Mouse (Mus musculus) thymus, postnatal 36 days (tissue): Measurements from ENCODE around the gene Plin2.
"Not testable (repeated sequence)": the region's sequence is repeated elsewhere in the genome, so short reads cannot be mapped to it uniquely, and the experiment has no call there.

Experiments
- DNase-seq, 2 experiments: peaks; one replicate each; pipeline ENCODE4 v3.0.0; 2022; ENCODE audit warnings: mixed read lengths in 2 of 2

The Plin2 gene

DNA sequence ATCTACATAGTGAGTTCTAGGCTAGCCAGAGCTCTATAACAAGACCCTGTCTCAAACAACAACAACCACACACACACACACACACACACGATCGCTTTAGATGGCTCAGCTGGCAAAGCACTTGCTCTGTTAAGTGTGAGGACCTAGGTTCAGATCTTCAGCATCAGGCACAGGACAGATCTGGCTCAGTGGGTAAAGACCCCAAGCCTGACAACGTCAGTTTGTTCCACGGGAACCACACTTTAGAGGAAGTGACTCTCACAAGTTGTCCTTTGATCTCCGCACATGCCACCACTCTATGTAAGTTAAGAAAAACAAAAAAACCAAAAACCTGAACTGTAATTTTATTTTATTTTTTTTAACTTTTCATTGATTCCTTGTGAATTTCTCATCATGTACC, 13.4 kb upstream of the Plin2 start:
- peak; percentile 36 to 58 for DNase-seq

GRCm38 (mm10) chr4:86681846-86682245, 12.0 kb upstream of the Plin2 start:
- no peak for DNase-seq

DNA sequence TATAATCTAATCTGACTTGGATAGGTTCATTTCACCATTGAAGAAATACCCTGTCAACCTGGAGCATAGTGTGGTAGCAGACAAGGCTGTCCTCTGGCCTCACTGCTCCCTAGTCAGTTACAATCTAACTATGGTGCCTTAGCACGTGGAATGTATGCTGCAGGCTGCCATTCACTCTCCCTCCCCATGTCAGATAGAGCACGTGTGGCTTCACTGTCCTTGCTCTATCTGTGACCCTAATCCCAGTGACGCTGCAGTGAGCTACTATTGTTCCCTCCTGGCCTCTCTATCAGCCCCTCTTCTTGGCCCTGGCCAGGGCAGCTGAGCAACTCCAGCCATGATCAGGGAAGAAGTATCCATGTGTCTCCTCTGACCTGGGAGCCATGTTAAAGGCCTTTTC, 11.6 kb upstream of the Plin2 start:
- DNase-seq, result no peak

- DNase-seq, result no peak
Measured at GRCm38 (mm10) chr4:86679686-86680085, 9.8 kb upstream of the Plin2 start.

DNA sequence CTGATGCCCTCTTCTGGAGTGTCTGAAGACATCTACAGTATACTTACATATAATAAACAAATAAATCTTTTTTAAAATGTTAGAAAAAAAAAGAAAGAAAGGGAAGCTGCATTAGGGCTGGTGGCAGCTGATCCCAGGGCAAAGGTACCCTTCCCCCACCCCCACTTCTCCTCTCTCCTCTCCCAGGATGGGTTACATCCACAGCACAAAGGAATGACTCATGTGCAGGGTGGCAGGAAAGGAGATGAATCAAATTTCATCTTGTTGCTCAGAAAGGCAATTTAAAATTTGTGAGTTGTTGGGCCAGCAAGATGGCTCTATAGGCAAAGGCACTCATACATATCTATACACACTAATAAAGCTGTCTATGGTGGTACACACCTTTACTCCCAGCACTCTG, 6.9 kb upstream of the Plin2 start:
- DNase-seq, result no peak

DNA sequence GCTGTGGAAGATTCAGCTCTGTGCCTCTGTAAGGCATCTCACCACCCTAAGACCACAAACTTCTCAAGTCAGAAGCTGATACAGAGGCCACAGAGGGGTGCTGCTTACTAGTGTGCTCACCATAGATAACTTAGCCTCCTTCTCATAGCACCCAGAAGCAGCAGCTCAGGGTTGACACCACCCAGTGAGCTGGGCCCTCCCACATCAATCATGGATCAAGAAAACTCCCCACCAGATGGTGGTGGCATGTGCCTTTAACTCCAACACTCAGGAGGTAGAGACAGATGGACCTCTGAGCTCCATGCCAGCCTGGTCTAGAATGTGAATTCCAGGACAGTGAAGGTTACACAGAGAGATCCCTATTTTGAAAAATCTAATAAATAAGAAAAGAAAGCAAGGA, 4.9 kb upstream of the Plin2 start:
- not testable (repeated sequence) for DNase-seq

DNA sequence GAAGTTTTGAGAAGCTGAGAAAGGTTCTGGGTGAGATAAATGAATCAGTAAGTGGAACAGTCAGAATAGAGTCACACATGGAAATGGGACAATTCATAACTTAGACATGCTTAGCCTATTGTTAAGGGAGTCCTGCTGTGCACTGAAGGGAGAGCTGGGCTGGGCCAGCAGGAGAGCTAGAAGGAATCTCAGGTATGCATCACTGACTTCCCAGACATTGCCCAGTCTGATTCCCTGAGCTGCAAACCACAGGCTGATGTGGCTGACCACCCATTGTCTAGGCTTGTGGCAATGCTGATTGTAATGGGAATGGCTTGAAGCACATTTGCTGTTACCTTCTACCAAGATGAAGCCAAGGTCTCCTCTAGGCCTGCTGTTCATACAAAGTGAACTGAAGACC, 4.3 kb upstream of the Plin2 start:
- not testable (repeated sequence) for DNase-seq

GRCm38 (mm10) chr4:86672450-86672849, 2.6 kb upstream of the Plin2 start:
- DNase-seq, result no peak

- no peak for DNase-seq
Measured at GRCm38 (mm10) chr4:86671803-86672202, 1.9 kb upstream of the Plin2 start.

- no peak for DNase-seq
Measured at GRCm38 (mm10) chr4:86670582-86671306, 884 bp upstream of the Plin2 start.

DNA sequence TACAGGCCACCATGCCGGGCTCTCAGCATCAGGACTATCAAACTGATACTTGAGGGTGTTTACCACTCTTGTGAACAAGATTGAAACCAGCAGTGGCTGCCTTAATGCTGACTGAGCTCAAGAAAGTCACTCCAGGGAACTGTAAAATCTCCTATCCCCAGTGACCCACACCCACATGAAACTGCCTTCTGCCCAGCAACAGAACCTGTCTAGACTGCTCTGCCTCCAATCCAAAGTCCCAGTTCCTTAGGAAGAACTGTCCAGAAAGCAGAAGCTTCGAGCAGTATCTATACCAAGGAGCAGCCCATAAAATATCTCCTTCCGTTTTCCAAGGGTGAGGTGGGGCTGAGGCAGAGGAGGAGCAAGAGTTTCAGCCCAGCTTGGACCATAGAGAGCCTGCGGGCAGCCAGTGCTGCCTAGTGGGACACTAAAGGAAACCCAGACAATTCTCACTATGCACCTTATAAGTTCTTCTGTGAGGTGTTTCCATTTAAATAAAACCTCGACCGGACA, 563 bp downstream of the Plin2 start:
- not testable (repeated sequence) for DNase-seq

DNA sequence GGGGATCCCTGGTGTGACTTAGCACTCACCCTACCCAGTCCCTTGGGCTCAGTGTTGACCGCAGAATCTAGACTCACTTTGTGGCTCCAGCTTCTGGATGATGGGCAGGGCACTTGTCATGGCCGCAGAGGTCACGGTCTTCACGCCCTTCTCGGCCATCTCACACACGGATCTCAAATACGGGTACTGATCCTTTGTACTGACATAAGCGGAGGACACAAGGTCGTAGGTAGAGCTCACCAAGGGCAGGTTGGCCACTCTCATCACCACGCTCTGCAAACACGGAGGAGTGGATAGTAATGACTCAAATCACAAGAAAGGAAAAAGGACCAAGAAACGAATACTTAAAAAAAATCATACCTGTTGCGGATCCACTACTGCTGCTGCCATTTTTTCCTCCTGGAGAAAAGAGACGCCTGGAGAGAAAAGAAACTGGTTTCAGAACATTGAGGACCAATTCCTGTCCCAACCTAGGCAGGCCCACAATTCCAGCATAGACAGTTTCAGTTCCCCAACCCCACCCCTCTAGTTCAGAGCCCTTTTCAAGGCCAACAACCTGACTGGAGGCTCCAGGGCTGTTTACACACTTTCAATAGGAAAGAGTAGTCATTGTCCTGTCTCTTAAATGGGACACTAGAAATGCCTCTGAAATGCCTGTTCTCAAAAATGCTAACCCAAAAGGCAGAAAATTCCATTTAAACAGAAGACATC, 1.4 kb downstream of the Plin2 start:
- no peak for DNase-seq

- no peak for DNase-seq
Measured at GRCm38 (mm10) chr4:86665596-86665995, 4.3 kb downstream of the Plin2 start.

DNA sequence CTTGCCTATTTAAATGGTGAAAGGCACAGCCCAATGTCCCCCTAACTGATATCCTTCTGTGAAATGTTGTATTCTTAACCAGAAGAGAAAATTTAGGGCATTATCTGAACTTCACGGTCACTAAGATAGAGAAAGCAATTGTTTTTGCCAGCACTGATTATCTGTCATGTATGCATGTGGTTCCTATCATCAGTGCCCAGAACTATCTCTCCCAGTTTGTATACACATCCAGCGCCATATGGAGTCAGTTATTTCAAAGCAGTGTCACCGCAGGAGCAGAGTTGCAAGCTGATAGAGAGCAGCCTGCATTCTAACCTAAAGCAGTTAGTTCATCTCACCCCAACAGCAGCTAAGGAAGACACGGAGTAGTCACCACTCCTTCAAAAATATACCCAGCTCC, 5.9 kb downstream of the Plin2 start:
- DNase-seq, result no peak

DNA sequence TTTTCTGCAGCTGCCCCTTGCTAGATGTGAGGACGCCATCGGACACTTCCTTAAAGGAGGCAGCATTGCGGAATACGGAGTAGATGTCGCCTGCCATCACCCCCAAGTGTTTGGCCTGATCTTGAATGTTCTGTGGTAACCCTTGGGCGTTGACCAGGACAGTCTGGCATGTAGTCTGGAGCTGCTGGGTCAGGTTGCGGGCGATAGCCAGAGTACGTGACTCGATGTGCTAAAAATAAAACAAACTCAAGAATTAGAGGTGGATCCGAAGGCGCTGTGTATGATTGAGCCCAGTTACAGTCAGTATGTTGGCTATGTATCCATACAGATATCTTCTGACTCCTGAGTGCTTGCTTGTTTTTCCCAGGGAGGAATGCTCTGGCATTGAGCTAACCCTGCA, 12.7 kb downstream of the Plin2 start:
- no peak for DNase-seq

DNA sequence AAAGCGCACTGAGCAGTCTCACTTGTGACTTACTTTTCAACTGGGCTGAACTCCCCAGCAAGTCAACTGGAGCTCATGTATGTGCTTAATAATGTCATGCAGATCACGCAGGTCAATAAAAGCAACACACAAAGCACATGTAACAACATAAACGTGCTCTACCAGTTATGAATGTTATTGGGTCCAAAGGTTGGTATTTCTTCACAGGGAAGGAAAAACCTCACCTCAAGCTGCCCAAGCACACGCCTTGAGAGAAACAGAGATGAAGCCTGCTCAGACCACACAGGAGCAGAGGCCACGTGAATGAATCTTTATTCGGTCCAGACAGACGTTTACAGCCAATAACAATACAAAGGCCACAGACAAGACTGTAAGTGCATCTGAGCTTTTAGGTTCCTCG, 13.4 kb downstream of the Plin2 start:
- not testable (repeated sequence) for DNase-seq

- DNase-seq, result peak in 1 of 2 experiments; percentile 12
Measured at GRCm38 (mm10) chr4:86651686-86652384, 18.0 kb downstream of the Plin2 start.

GRCm38 (mm10) chr4:86648394-86648793, 21.5 kb downstream of the Plin2 start:
- DNase-seq, result not testable (repeated sequence)

- DNase-seq, result not testable (repeated sequence)
Measured at GRCm38 (mm10) chr4:86637561-86637960, 32.3 kb downstream of the Plin2 start.

- DNase-seq, result not testable (repeated sequence)
Measured at GRCm38 (mm10) chr4:86634873-86635272, 35.0 kb downstream of the Plin2 start.

GRCm38 (mm10) chr4:86634312-86634711, 35.5 kb downstream of the Plin2 start:
- not testable (repeated sequence) for DNase-seq

DNA sequence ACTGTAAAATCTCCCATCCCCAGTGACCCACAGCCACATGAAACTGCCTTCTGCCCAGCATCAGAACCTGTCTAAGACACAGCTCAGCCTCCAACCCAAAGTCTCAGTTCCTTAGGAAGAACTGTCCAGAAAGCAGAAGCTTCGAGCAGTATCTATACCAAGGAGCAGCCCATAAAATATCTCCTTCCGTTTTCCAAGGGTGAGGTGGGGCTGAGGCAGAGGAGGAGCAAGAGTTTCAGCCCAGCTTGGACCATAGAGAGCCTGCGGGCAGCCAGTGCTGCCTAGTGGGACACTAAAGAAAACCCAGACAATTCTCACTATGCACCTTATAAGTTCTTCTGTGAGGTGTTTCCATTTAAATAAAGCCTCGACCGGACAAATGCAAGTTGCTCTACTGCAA, 37.3 kb downstream of the Plin2 start:
- not testable (repeated sequence) for DNase-seq

DNA sequence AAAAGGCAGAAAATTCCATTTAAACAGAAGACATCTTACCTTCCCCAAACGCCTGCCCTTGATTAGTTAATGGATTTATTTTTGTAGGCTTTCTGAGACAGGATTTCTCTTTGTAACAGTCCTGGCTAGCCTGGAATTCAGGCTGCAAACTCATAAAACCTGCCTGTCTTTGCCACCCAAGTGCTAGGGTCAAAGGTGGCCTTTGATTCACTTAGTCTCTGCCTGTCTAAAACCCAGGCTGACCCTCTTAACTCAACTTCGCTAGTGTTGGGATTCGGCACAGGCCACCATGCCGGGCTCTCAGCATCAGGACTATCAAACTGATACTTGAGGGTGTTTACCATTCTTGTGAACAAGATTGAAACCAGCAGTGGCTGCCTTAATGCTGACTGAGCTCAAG, 38.0 kb downstream of the Plin2 start:
- no peak for DNase-seq

DNA sequence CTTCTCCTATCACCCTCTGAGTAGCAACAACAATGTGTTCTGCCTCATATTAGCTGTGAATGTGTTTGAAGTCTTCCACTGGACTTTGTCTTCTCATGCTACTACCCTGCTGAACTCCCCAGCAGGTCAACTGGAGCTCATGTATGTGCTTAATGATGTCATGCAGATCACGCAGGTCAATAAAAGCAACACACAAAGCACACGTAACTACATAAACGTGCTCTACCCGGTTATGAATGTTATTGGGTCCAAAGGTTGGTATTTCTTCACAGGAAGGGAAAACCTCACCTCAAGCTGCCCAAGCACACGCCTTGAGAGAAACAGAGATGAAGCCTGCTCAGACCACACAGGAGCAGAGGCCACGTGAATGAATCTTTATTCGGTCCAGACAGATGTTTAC, 43.4 kb downstream of the Plin2 start:
- not testable (repeated sequence) for DNase-seq
